Mouse (Mus musculus): ENCODE results near the gene Psd4. TPM values are rescaled to one million over a fixed set of nuclear protein-coding genes. Genes with fewer than 3 reads are reported as not detected.

The Psd4 gene
- total and polyA plus RNA-seq, 2 experiments from 2014 or later: 0.68 to 0.99 TPM

DNA sequence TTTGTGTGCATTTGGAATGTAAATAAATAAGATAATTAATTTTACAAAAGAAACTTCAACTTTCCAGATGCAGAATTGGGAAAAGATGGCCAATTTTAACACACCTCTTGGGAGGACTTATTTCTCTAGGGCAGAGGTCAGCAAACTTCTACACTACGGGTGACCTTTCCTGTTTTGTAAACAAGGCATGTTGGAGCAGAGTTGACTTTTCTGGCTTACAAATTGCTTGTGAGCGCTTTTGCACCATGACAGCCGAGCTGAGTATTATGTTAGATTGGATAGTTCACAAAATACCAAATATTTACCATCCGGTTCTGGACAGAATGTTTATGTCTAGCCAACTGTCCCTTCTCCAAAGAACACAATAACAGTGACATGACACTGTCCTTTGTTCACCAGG, 22.8 kb upstream of the Psd4 start:
- no peak overlapping the region for H3K27ac ChIP-seq (ENCODE audit: low read depth)
- DNase-seq (ENCODE audit: low spot score) (no peak), ATAC-seq (ENCODE audit: insufficient read depth, low read depth) (no peak)
- H3K36me3 ChIP-seq (replicated peaks; ENCODE audit: control insufficient read depth, insufficient read depth, low read length): no peaks in the 10 kb centered on the region
- no peaks in the 10 kb centered on the region for H3K9me3 ChIP-seq (replicated peaks; ENCODE audit: control insufficient read depth, low read length)
- no peak for TF ChIP-seq EP300 (IDR thresholded peaks at IDR 0.05; ENCODE audit: low read depth)
- TF ChIP-seq CTCF (IDR thresholded peaks at IDR 0.05; ENCODE audit: low read depth): no peak
- H3K9ac ChIP-seq (replicated peaks; ENCODE audit: low read depth, low read length): no peak overlapping the region
- H3K4me2 ChIP-seq (ENCODE audit: low read depth, low read length): no peak overlapping the region
- H3K4me3 ChIP-seq (ENCODE audit: low read depth, low read length): no peak overlapping the region
- 78% methylated on average over 4 of the region's 4 CpGs for WGBS
- H3K27me3 ChIP-seq (ENCODE audit: control insufficient read depth, insufficient read depth, low read length): no peaks in the 10 kb centered on the region
- H3K4me1 ChIP-seq (ENCODE audit: control insufficient read depth, insufficient read depth): no peaks in the 10 kb centered on the region

DNA sequence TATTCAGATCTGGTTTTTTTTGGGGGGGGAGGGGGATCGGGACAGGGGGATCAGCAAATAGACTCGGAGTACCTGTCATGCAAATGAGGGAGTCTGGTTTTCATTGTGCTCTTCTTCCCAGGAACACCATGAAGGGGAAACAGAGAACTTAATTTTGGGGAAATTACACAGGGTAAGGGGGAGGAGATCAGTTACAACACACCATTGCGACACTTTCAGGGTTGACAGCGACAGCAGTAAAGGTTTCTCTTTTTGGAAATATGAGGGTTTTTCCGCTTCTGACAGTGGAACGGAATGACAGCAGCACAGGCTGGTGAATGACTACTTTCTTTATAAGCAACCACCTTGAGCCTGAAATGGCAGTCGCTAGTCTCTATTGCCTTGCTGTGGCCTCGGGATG, 22.3 kb upstream of the Psd4 start:
- Histone ChIP-seq H3K27me3 (ENCODE audit: control insufficient read depth, insufficient read depth, low read length) (no peaks in the 10 kb centered on the region), H3K27ac (ENCODE audit: low read depth) (no peak overlapping the region), H3K9me3 (replicated peaks; ENCODE audit: control insufficient read depth, low read length) (no peaks in the 10 kb centered on the region), H3K4me1 (ENCODE audit: control insufficient read depth, insufficient read depth) (no peaks in the 10 kb centered on the region), H3K9ac (replicated peaks; ENCODE audit: low read depth, low read length) (no peak overlapping the region), H3K36me3 (replicated peaks; ENCODE audit: control insufficient read depth, insufficient read depth, low read length) (no peaks in the 10 kb centered on the region), H3K4me3 (ENCODE audit: low read depth, low read length) (no peak overlapping the region), H3K4me2 (ENCODE audit: low read depth, low read length) (no peak overlapping the region)
- DNase-seq (ENCODE audit: low spot score): no peak
- no peak for ATAC-seq (ENCODE audit: insufficient read depth, low read depth)
- WGBS: 78% methylated on average over 8 of the region's 8 CpGs
- no peak for TF ChIP-seq CTCF (IDR thresholded peaks at IDR 0.05; ENCODE audit: low read depth)
- TF ChIP-seq EP300 (IDR thresholded peaks at IDR 0.05; ENCODE audit: low read depth): no peak

DNA sequence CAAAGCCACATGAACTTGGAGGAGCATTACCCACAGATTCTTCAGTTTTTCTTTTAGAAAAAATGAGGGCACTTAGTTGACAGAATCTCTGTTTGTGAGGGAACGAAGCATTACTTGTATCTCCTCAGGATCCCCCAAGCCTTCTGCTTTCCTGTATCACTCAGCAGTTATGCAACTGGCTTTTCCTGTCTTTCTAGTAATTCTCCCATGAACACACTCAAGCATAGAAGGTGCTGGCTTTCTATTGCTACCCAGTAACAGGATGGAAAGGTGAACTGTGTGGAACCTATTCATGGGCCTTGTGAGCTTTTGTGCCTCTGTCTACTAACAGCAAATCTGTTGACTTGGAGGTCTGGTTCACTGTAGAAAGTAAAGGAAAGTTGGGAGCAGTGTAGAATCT, 19.5 kb upstream of the Psd4 start:
- no peaks in the 10 kb centered on the region for H3K27me3 ChIP-seq (ENCODE audit: control insufficient read depth, insufficient read depth, low read length)
- TF ChIP-seq CTCF (IDR thresholded peaks at IDR 0.05; ENCODE audit: low read depth): no peak
- TF ChIP-seq EP300 (IDR thresholded peaks at IDR 0.05; ENCODE audit: low read depth): no peak
- H3K9ac ChIP-seq (replicated peaks; ENCODE audit: low read depth, low read length): no peak overlapping the region
- 79% methylated on average over 1 of the region's 1 CpGs for WGBS
- no peaks in the 10 kb centered on the region for H3K4me1 ChIP-seq (ENCODE audit: control insufficient read depth, insufficient read depth)
- no peak overlapping the region for H3K27ac ChIP-seq (ENCODE audit: low read depth)
- no peak overlapping the region for H3K4me2 ChIP-seq (ENCODE audit: low read depth, low read length)
- DNase-seq (ENCODE audit: low spot score) (no peak), ATAC-seq (ENCODE audit: insufficient read depth, low read depth) (no peak)
- no peak overlapping the region for H3K4me3 ChIP-seq (ENCODE audit: low read depth, low read length)
- H3K9me3 ChIP-seq (replicated peaks; ENCODE audit: control insufficient read depth, low read length): no peaks in the 10 kb centered on the region
- no peaks in the 10 kb centered on the region for H3K36me3 ChIP-seq (replicated peaks; ENCODE audit: control insufficient read depth, insufficient read depth, low read length)

DNA sequence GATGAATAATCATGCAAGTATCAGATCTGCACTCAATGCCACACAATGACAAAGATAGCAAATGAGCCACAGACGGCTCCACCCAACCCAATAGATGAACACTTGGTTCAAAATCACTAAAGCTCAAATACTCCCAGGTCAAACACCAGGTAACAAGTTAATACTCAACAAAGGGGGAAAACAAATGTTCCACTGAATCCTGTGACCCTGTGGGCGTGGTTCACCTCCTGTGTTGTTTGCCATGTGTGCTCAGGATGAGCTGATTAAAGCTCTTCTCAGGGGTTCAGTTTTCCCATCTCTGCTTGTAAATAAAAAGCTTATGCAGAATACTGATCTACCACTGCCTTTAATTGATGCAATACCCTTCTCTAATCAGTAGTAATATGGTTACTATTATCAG, 16.2 kb upstream of the Psd4 start:
- no peak for ATAC-seq (ENCODE audit: insufficient read depth, low read depth)
- Histone ChIP-seq H3K4me1 (ENCODE audit: control insufficient read depth, insufficient read depth) (no peaks in the 10 kb centered on the region), H3K4me3 (ENCODE audit: low read depth, low read length) (no peak overlapping the region), H3K36me3 (replicated peaks; ENCODE audit: control insufficient read depth, insufficient read depth, low read length) (no peaks in the 10 kb centered on the region), H3K27ac (ENCODE audit: low read depth) (no peak overlapping the region), H3K9ac (replicated peaks; ENCODE audit: low read depth, low read length) (no peak overlapping the region), H3K4me2 (ENCODE audit: low read depth, low read length) (no peak overlapping the region), H3K9me3 (replicated peaks; ENCODE audit: control insufficient read depth, low read length) (no peaks in the 10 kb centered on the region), H3K27me3 (ENCODE audit: control insufficient read depth, insufficient read depth, low read length) (no peaks in the 10 kb centered on the region)
- no peak for TF ChIP-seq EP300 (IDR thresholded peaks at IDR 0.05; ENCODE audit: low read depth)
- no peak for TF ChIP-seq CTCF (IDR thresholded peaks at IDR 0.05; ENCODE audit: low read depth)
- 70% methylated on average over 2 of the region's 2 CpGs for WGBS
- DNase-seq (ENCODE audit: low spot score): no peak

DNA sequence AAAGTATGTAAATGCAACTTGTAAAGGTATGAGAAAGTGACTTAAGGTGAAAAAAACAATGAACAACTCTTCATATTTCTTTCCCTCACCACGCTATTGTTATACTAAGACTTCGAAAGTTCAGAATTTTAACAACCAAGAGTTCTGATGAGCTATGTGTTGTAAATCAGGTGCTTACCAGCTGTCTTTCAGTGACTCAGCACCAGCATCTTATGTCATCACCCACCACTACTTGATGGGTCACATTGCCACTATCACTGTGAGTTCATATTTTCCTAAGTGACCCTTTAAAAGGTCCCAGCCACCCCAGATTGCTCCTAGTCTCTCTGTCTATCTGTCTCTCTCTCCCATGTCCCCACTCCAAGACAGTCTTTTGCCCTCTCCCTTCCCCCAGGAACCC, 14.3 kb upstream of the Psd4 start:
- DNase-seq (ENCODE audit: low spot score) (no peak), ATAC-seq (ENCODE audit: insufficient read depth, low read depth) (no peak)
- H3K27ac ChIP-seq (ENCODE audit: low read depth): no peak overlapping the region
- no peaks in the 10 kb centered on the region for H3K4me1 ChIP-seq (ENCODE audit: control insufficient read depth, insufficient read depth)
- WGBS: 83% methylated on average over 2 of the region's 2 CpGs
- H3K9me3 ChIP-seq (replicated peaks; ENCODE audit: control insufficient read depth, low read length): no peaks in the 10 kb centered on the region
- no peaks in the 10 kb centered on the region for H3K27me3 ChIP-seq (ENCODE audit: control insufficient read depth, insufficient read depth, low read length)
- H3K4me2 ChIP-seq (ENCODE audit: low read depth, low read length): no peak overlapping the region
- no peak overlapping the region for H3K9ac ChIP-seq (replicated peaks; ENCODE audit: low read depth, low read length)
- H3K36me3 ChIP-seq (replicated peaks; ENCODE audit: control insufficient read depth, insufficient read depth, low read length): no peaks in the 10 kb centered on the region
- H3K4me3 ChIP-seq (ENCODE audit: low read depth, low read length): no peak overlapping the region
- no peak for TF ChIP-seq EP300 (IDR thresholded peaks at IDR 0.05; ENCODE audit: low read depth)
- no peak for TF ChIP-seq CTCF (IDR thresholded peaks at IDR 0.05; ENCODE audit: low read depth)

DNA sequence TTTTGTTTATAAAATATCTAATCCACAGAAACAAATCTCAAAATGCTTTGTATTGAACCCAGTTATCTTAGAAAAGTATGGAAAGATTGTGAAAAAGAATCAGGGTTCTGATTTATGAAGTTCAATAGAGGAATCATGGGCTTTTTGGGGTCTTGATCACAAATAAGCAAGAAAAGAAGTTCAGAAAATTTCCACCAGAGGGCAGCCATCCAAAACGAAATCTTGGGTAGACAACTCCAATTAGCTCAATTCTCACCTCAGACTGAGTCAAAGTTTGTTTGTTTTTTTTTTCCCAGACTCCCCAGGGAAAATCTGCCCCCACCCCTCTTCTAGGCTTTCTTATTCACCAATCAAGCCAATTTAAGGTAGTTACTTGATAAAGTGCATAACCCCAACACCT, 9.7 kb upstream of the Psd4 start:
- H3K27ac ChIP-seq (ENCODE audit: low read depth): no peak overlapping the region
- no peak overlapping the region for H3K9ac ChIP-seq (replicated peaks; ENCODE audit: low read depth, low read length)
- no peak for DNase-seq (ENCODE audit: low spot score)
- TF ChIP-seq CTCF (IDR thresholded peaks at IDR 0.05; ENCODE audit: low read depth) (peak; percentile 41), EP300 (IDR thresholded peaks at IDR 0.05; ENCODE audit: low read depth) (no peak)
- H3K4me2 ChIP-seq (ENCODE audit: low read depth, low read length): no peak overlapping the region
- no peaks in the 10 kb centered on the region for H3K27me3 ChIP-seq (ENCODE audit: control insufficient read depth, insufficient read depth, low read length)
- no peak overlapping the region for H3K4me3 ChIP-seq (ENCODE audit: low read depth, low read length)
- no peak for ATAC-seq (ENCODE audit: insufficient read depth, low read depth)
- WGBS: 11% methylated on average over 1 of the region's 1 CpGs
- no peaks in the 10 kb centered on the region for H3K9me3 ChIP-seq (replicated peaks; ENCODE audit: control insufficient read depth, low read length)
- H3K36me3 ChIP-seq (replicated peaks; ENCODE audit: control insufficient read depth, insufficient read depth, low read length): no peaks in the 10 kb centered on the region
- H3K4me1 ChIP-seq (ENCODE audit: control insufficient read depth, insufficient read depth): no peaks in the 10 kb centered on the region
